9 mouse cellular contexts compared by ENCODE assay signal in genomic region chr1:182763191-182763715, GRCm38 (mm10). TPM values are rescaled to one million over a fixed set of nuclear protein-coding genes. Genes with fewer than 3 reads are reported as not detected.
DNase-seq lines count a peak whose midpoint lies in the region; ATAC-seq and TF ChIP-seq lines count a peak whose summit lies in the region.
"Had no signal": no experiment of that assay in that cellular context is flagged by ENCODE, and none has a peak within 500 bp of the region (broad histone marks: within the 10 kb centered on the region; RNA-seq: fewer than 3 reads in every experiment).

No protein-coding gene starts in this region.

- ATAC-seq in kidney, postnatal 0 days (replicated peaks; ENCODE audit: low FRiP score, low read depth): no peak
- ATAC-seq in embryonic facial prominence, embryonic 11.5 days (replicated peaks; ENCODE audit: insufficient number of reproducible peaks, low FRiP score, low TSS enrichment, low read depth): no peak
- ATAC-seq in hindbrain, embryonic 12.5 days (ENCODE audit: low FRiP score): no peak
- ATAC-seq in midbrain, embryonic 14.5 days (ENCODE audit: low FRiP score, low TSS enrichment): no peak

- no peaks in the 10 kb centered on the region for H3K36me3 ChIP-seq in kidney, postnatal 0 days (ENCODE audit: insufficient read depth, low read length)
- no peaks in the 10 kb centered on the region for H3K36me3 ChIP-seq in embryonic facial prominence, embryonic 11.5 days (replicated peaks; ENCODE audit: control insufficient read depth, insufficient read depth, low read depth, low read length)
- H3K36me3 ChIP-seq in hindbrain, embryonic 12.5 days: no peaks in the 10 kb centered on the region
- H3K36me3 ChIP-seq in midbrain, embryonic 14.5 days (ENCODE audit: control insufficient read depth, insufficient read depth, low read length): no peaks in the 10 kb centered on the region

- H3K27ac ChIP-seq in kidney, postnatal 0 days: no peak overlapping the region
- no peak overlapping the region for H3K27ac ChIP-seq in embryonic facial prominence, embryonic 11.5 days (replicated peaks; ENCODE audit: low read depth, low read length)
- peak overlapping the region; percentile 87 for H3K27ac ChIP-seq in hindbrain, embryonic 12.5 days
- peak overlapping the region; percentile 90 for H3K27ac ChIP-seq in midbrain, embryonic 14.5 days (replicated peaks; ENCODE audit: low read depth, low read length)

- TF ChIP-seq CTCF in kidney, postnatal 0 days (IDR thresholded peaks at IDR 0.05; ENCODE audit: low read depth): no peak

- H3K4me1 ChIP-seq in kidney, postnatal 0 days (replicated peaks; ENCODE audit: insufficient read depth, low read length): 0 out of 2 replicates have a peak, but pooled peaks cover 3% of the 10 kb centered on the region
- H3K4me1 ChIP-seq in embryonic facial prominence, embryonic 11.5 days (ENCODE audit: control insufficient read depth, insufficient read depth, low read length): peaks cover 5% of the 10 kb centered on the region; the same call in 1 of the 2 replicates
- H3K4me1 ChIP-seq in hindbrain, embryonic 12.5 days: peaks cover 18% of the 10 kb centered on the region
- peaks cover 20% of the 10 kb centered on the region; the same call in 1 of the 2 replicates for H3K4me1 ChIP-seq in midbrain, embryonic 14.5 days (ENCODE audit: control insufficient read depth, insufficient read depth, low read length)

- peak overlapping the region; percentile 80 for H3K4me2 ChIP-seq in kidney, postnatal 0 days (ENCODE audit: low read length)
- peak overlapping the region; percentile 94 for H3K4me2 ChIP-seq in embryonic facial prominence, embryonic 11.5 days (ENCODE audit: low read depth, low read length)
- H3K4me2 ChIP-seq in hindbrain, embryonic 12.5 days (replicated peaks): peak overlapping the region; percentile 82
- peak overlapping the region; percentile 75 for H3K4me2 ChIP-seq in midbrain, embryonic 14.5 days (ENCODE audit: low read length)

- no peak for DNase-seq in kidney, postnatal 0 days (ENCODE audit: low spot score)
- DNase-seq in kidney, adult 8-10 months: no peak
- DNase-seq in embryonic facial prominence, embryonic 11.5 days (ENCODE audit: low spot score): no peak
- DNase-seq in midbrain, embryonic 14.5 days: peak; percentile 50
- no peak for DNase-seq in layer of hippocampus, adult 11-12 months (ENCODE audit: low spot score)
- DNase-seq in thymus, postnatal 14 days: no peak
- DNase-seq in thymus, postnatal 36 days: no peak

- H3K9me3 ChIP-seq in kidney, postnatal 0 days (replicated peaks; ENCODE audit: low read length): no peaks in the 10 kb centered on the region
- no peaks in the 10 kb centered on the region for H3K9me3 ChIP-seq in embryonic facial prominence, embryonic 11.5 days (replicated peaks; ENCODE audit: control insufficient read depth, low read length)
- H3K9me3 ChIP-seq in hindbrain, embryonic 12.5 days (replicated peaks): no peaks in the 10 kb centered on the region
- H3K9me3 ChIP-seq in midbrain, embryonic 14.5 days (ENCODE audit: control insufficient read depth, low read length): no peaks in the 10 kb centered on the region

- no peaks in the 10 kb centered on the region for H3K27me3 ChIP-seq in kidney, postnatal 0 days (ENCODE audit: insufficient read depth, low read length)
- H3K27me3 ChIP-seq in embryonic facial prominence, embryonic 11.5 days (ENCODE audit: control insufficient read depth, insufficient read depth, low read length): peaks cover 5% of the 10 kb centered on the region
- H3K27me3 ChIP-seq in hindbrain, embryonic 12.5 days: peaks cover 18% of the 10 kb centered on the region
- H3K27me3 ChIP-seq in midbrain, embryonic 14.5 days (ENCODE audit: control insufficient read depth, insufficient read depth, low read length): no peaks in the 10 kb centered on the region

- peak overlapping the region; percentile 66 for H3K4me3 ChIP-seq in kidney, postnatal 0 days (replicated peaks; ENCODE audit: low read depth, low read length)
- peak overlapping the region; percentile 68 for H3K4me3 ChIP-seq in embryonic facial prominence, embryonic 11.5 days (ENCODE audit: low read depth, low read length)
- H3K4me3 ChIP-seq in hindbrain, embryonic 12.5 days: peak overlapping the region; percentile 68
- peak overlapping the region; percentile 52 for H3K4me3 ChIP-seq in midbrain, embryonic 14.5 days (replicated peaks; ENCODE audit: low read depth, low read length)
- H3K4me3 ChIP-seq: myocyte had no signal

- H3K9ac ChIP-seq in kidney, postnatal 0 days (ENCODE audit: low read depth, low read length): peak overlapping the region; percentile 67; the same call in 1 of the 2 replicates
- peak overlapping the region; percentile 51 for H3K9ac ChIP-seq in embryonic facial prominence, embryonic 11.5 days (replicated peaks; ENCODE audit: low read length)
- H3K9ac ChIP-seq in hindbrain, embryonic 12.5 days: peak overlapping the region; percentile 73
- peak overlapping the region; percentile 71 for H3K9ac ChIP-seq in midbrain, embryonic 14.5 days (replicated peaks; ENCODE audit: low read length)

- 10% methylated on average over 17 of the region's 17 CpGs for WGBS in kidney, postnatal 0 days
- WGBS in embryonic facial prominence, embryonic 11.5 days: 12% methylated on average over 17 of the region's 17 CpGs
- WGBS in hindbrain, embryonic 12.5 days: 9% methylated on average over 17 of the region's 17 CpGs
- WGBS in midbrain, embryonic 14.5 days: 6% methylated on average over 17 of the region's 17 CpGs

RNA-seq across cellular contexts. Expression of gene Susd4, which starts 0.4 kb away (rescaled TPM):
- polyA plus RNA-seq in kidney, postnatal 0 days (2015; fragmentation: Nextera tagmentation; extraction: Ambion mirVana): 26.0 and 27.4 TPM in 2 replicates
- polyA plus RNA-seq in embryonic facial prominence, embryonic 11.5 days (2014; fragmentation: Nextera tagmentation; extraction: Ambion mirVana): 13.1 and 16.8 TPM in 2 replicates
- 35.1 and 36.6 TPM in 2 replicates for polyA plus RNA-seq in hindbrain, embryonic 12.5 days (2016; fragmentation: Nextera tagmentation; extraction: Ambion mirVana)
- 71.0 and 75.4 TPM in 2 replicates for polyA plus RNA-seq in midbrain, embryonic 14.5 days (2014; fragmentation: Nextera tagmentation; extraction: Ambion mirVana)

RNA-seq across cellular contexts. Expression of gene Ccdc185, which starts 14.3 kb away (rescaled TPM):
- polyA plus RNA-seq in kidney, postnatal 0 days (2015; fragmentation: Nextera tagmentation; extraction: Ambion mirVana): not detected in 2 replicates
- polyA plus RNA-seq in embryonic facial prominence, embryonic 11.5 days (2014; fragmentation: Nextera tagmentation; extraction: Ambion mirVana): not detected in 2 replicates
- polyA plus RNA-seq in hindbrain, embryonic 12.5 days (2016; fragmentation: Nextera tagmentation; extraction: Ambion mirVana): not detected in 2 replicates
- polyA plus RNA-seq in midbrain, embryonic 14.5 days (2014; fragmentation: Nextera tagmentation; extraction: Ambion mirVana): not detected in 2 replicates
- polyA plus RNA-seq: myocyte had no signal

Comparison
In these comparisons a context has a peak if more than half of its experiments do, and no peak if none do; other contexts are left out.
1. H3K27ac ChIP-seq: peak in hindbrain, embryonic 12.5 days (single experiment) and midbrain, embryonic 14.5 days (single experiment); none in kidney, postnatal 0 days (single experiment) and embryonic facial prominence, embryonic 11.5 days (single experiment).
2. Peak in every context shown above with its lines, with median percentiles within 50 percentile points of each other: H3K4me2 ChIP-seq, H3K4me3 ChIP-seq and H3K9ac ChIP-seq.